Mouse (Mus musculus): ENCODE measurements at regions not wholly inside any gene's neighbourhood (a gene's known extent, or its start where the extent isn't known, plus 50 kb on each side); places are given as distances from the start of the nearest gene placed in this dataset.

- TF ChIP-seq CTCF (IDR thresholded peaks at IDR 0.05; ENCODE audit: insufficient read depth, low read depth, low read length) (no peak), POLR2A (IDR thresholded peaks at IDR 0.05; ENCODE audit: insufficient read depth, low read depth, low read length) (no peak)
These were observed 263.9 kb upstream of the Dph6 start for GRCm38 (mm10) chr2:114918420-114919332.
